Mouse (Mus musculus) E14TG2a.4 (cell line): Measurements from ENCODE around the gene Tgoln1.

Source experiments
- CTCF ChIP-seq: conservative IDR thresholded peaks from 2 replicates; pipeline ENCODE4 v1.5.1; 2014; ENCODE audit warnings: low read length
- NANOG ChIP-seq: IDR thresholded peaks from 2 replicates; pipeline ENCODE4 v1.6.1; 2014; ENCODE audit warnings: borderline replicate concordance, low read length, mixed read lengths
- POU5F1 ChIP-seq: IDR thresholded peaks from 2 replicates; pipeline ENCODE4 v1.6.1; 2014; ENCODE audit warnings: low read length, borderline replicate concordance

DNA sequence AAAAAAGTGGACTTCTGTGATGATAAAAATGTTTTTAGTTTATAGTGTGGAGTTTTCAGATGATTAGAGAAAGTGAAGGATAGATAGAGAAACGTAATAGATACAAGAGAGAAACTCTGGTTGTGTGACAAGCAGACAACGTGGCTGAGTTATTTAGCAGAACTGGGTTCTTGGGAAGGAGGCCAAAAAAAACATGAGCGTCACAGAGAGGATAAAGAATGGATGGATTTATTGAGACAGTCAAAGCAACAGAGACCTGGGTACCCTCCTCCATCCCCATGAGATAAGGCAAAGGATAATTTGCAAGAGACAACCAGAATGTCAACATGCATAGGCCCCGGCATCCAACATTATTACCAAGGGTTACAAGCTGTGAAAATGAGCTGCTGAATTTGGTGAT lies 6.5 kb downstream of the Tgoln1 start:
- TF ChIP-seq CTCF (no peak), POU5F1 (no peak), NANOG (no peak)
